8 mouse cellular contexts compared by ENCODE assay signal in genomic region chr10:122794187-122794850, GRCm38 (mm10).
A peak's percentile ranks its signal among the peaks of the same experiment; 100 is the strongest.
DNase-seq lines count a peak whose midpoint lies in the region; ATAC-seq lines count a peak whose summit lies in the region.

No protein-coding gene starts in this region.

- H3K36me3 ChIP-seq in intestine, embryonic 16.5 days (ENCODE audit: control insufficient read depth, insufficient read depth, low read length): no peaks in the 10 kb centered on the region
- no peaks in the 10 kb centered on the region for H3K36me3 ChIP-seq in limb, embryonic 13.5 days
- H3K36me3 ChIP-seq in midbrain, embryonic 15.5 days (replicated peaks): no peaks in the 10 kb centered on the region

- H3K9me3 ChIP-seq in intestine, embryonic 16.5 days (ENCODE audit: control insufficient read depth, low read length): no peaks in the 10 kb centered on the region
- H3K9me3 ChIP-seq in limb, embryonic 13.5 days: no peaks in the 10 kb centered on the region
- no peaks in the 10 kb centered on the region for H3K9me3 ChIP-seq in midbrain, embryonic 15.5 days

- H3K27me3 ChIP-seq in intestine, embryonic 16.5 days (replicated peaks; ENCODE audit: control insufficient read depth, insufficient read depth, low read length): no peaks in the 10 kb centered on the region
- H3K27me3 ChIP-seq in limb, embryonic 13.5 days: no peaks in the 10 kb centered on the region
- H3K27me3 ChIP-seq in midbrain, embryonic 15.5 days (replicated peaks): no peaks in the 10 kb centered on the region

- no peak overlapping the region for H3K9ac ChIP-seq in intestine, embryonic 16.5 days (ENCODE audit: low read depth, low read length)
- no peak overlapping the region for H3K9ac ChIP-seq in limb, embryonic 13.5 days
- no peak overlapping the region for H3K9ac ChIP-seq in midbrain, embryonic 15.5 days

- peak; percentile 79 for ATAC-seq in intestine, embryonic 16.5 days
- 0 out of 2 replicates have a peak, but pooled peaks have one; percentile 38 for ATAC-seq in limb, embryonic 13.5 days (ENCODE audit: low FRiP score, low read depth)
- 0 out of 2 replicates have a peak, but pooled peaks have one; percentile 31 for ATAC-seq in midbrain, embryonic 15.5 days (replicated peaks)

- peaks cover 4% of the 10 kb centered on the region; the same call in 1 of the 2 replicates for H3K4me1 ChIP-seq in intestine, embryonic 16.5 days (ENCODE audit: control insufficient read depth, insufficient read depth, low read length)
- H3K4me1 ChIP-seq in limb, embryonic 13.5 days: peaks cover 17% of the 10 kb centered on the region
- peaks cover 25% of the 10 kb centered on the region for H3K4me1 ChIP-seq in midbrain, embryonic 15.5 days

- peak overlapping the region; percentile 41 for H3K27ac ChIP-seq in intestine, embryonic 16.5 days (ENCODE audit: low read length)
- H3K27ac ChIP-seq in limb, embryonic 13.5 days: no peak overlapping the region; the same call in 1 of the 2 replicates
- no peak overlapping the region for H3K27ac ChIP-seq in midbrain, embryonic 15.5 days

- peak overlapping the region; percentile 19; the same call in 1 of the 2 replicates for H3K4me3 ChIP-seq in intestine, embryonic 16.5 days (ENCODE audit: low read length)
- no peak overlapping the region for H3K4me3 ChIP-seq in limb, embryonic 13.5 days
- no peak overlapping the region for H3K4me3 ChIP-seq in midbrain, embryonic 15.5 days

- H3K4me2 ChIP-seq in intestine, embryonic 16.5 days (ENCODE audit: low read depth, low read length): peak overlapping the region; percentile 38
- peak overlapping the region; percentile 39; the same call in 1 of the 2 replicates for H3K4me2 ChIP-seq in limb, embryonic 13.5 days (replicated peaks)
- H3K4me2 ChIP-seq in midbrain, embryonic 15.5 days: no peak overlapping the region

- 36% methylated on average over 20 of the region's 20 CpGs for WGBS in intestine, embryonic 16.5 days
- 43% methylated on average over 20 of the region's 20 CpGs for WGBS in limb, embryonic 13.5 days
- WGBS in midbrain, embryonic 15.5 days: 31% methylated on average over 20 of the region's 20 CpGs

- intact Hi-C loops in gastrocnemius, postnatal 36 days (cut with DNase I): no loop called here

- peak; percentile 50 for DNase-seq in 3134 (ENCODE audit: extremely low read depth, insufficient read length, low spot score)
- peak; percentile 71 for DNase-seq in adrenal gland, adult 2 months
- peak; percentile 76 for DNase-seq in embryo, embryonic 11.5 days (ENCODE audit: low read depth, low spot score)
- DNase-seq in gastrocnemius, postnatal 36 days: peak; percentile 60 to 70
- DNase-seq in spleen, postnatal 10 days (ENCODE audit: low spot score in 2 of 2): peak; percentile 73 to 85
